Mouse (Mus musculus) kidney, postnatal 10 days (tissue): ENCODE results near the gene Gm4744.
"Not testable (repeated sequence)": the region's sequence is repeated elsewhere in the genome, so short reads cannot be mapped to it uniquely, and the experiment has no call there.

ENCODE experiments used
- DNase-seq: peaks from one replicate; pipeline ENCODE4 v3.0.0; 2021; ENCODE audit warnings: mixed read lengths

The Gm4744 gene

DNA sequence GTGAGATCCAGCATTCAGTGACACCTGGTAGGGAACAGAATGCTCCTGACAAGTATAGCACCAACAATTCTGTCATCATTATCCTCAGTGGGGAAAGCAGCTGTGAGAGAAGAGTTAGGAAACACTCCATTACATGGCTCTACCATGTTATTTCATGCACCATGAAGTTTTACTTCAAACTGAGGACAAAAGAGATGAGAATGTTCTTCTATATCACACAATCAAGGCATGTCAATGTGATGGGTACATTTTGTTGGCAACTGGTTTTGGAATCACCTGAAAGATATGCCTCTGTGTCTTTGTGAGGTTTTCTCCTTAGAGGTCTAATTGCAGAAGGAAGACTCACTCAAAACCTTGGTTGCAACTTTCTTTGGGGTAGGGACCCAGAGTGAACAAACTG, at the start of gene Gm4744:
Gm4744 (minus strand) TSS at position 101 of the 400 bp plus-strand sequence.
- no peak for DNase-seq

- DNase-seq, result not testable (repeated sequence)
These were observed 47.7 kb upstream of the Gm4744 start, which contains the start of gene Gm2663 for GRCm38 (mm10) chr6:40999379-40999778. Gm2663 (minus strand) TSS chr6:40999479.

GRCm38 (mm10) chr6:40964454-40964853, 12.8 kb upstream of the Gm4744 start, which contains the start of gene 1810009J06Rik:
1810009J06Rik (plus strand) TSS chr6:40964754.
- DNase-seq, result not testable (repeated sequence)

DNA sequence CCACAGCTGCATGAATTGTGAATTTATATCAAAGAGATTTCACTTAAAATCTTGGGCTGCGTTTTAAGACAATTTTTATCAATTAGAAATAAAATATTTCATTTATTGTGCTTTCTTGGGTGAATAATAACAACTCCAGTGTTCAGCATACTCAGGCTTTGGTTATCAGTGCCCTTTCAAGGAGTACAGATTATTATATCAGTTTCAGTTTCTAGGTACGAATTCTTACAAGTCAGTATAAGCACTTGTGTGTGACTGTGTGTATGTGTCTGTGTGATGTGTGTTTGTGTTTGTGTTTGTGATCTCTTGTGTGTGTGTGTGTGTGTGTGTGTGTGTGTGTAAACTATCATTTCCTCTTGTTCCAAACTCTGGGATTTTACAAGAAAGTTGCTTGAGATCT, 2.0 kb upstream of the Gm4744 start:
- DNase-seq, result no peak

- DNase-seq, result no peak
These were observed 11.2 kb downstream of the Gm4744 start, which contains the start of gene 1700074P13Rik for GRCm38 (mm10) chr6:40940457-40940856. 1700074P13Rik (minus strand) TSS chr6:40940557.

DNA sequence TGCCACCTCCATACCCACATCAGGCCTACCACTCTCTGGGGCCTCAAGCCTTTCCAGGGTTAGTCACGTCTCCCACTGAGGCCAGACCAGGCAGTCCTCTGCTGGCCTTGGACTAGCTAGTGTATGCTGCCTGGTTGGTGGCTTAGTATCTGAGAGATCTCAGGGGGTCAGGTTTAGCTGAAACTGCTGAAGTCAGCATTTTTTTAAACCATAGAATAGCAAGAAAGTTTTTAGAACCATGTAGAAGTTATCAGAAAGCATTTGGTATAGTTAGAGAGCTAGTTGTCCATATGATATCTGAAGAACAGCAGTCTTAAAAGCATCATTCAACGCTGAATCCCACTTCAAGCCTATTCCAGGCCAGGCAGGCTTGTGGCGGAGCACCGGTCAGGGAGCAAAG, 31.7 kb downstream of the Gm4744 start:
- no peak for DNase-seq

- DNase-seq, result no peak
These were observed 51.4 kb downstream of the Gm4744 start, which contains the start of gene Prss58 for GRCm38 (mm10) chr6:40900287-40900686. Prss58 (minus strand) TSS chr6:40900387.
